ENCODE assay signal across 13 mouse cellular contexts in the genomic region with DNA sequence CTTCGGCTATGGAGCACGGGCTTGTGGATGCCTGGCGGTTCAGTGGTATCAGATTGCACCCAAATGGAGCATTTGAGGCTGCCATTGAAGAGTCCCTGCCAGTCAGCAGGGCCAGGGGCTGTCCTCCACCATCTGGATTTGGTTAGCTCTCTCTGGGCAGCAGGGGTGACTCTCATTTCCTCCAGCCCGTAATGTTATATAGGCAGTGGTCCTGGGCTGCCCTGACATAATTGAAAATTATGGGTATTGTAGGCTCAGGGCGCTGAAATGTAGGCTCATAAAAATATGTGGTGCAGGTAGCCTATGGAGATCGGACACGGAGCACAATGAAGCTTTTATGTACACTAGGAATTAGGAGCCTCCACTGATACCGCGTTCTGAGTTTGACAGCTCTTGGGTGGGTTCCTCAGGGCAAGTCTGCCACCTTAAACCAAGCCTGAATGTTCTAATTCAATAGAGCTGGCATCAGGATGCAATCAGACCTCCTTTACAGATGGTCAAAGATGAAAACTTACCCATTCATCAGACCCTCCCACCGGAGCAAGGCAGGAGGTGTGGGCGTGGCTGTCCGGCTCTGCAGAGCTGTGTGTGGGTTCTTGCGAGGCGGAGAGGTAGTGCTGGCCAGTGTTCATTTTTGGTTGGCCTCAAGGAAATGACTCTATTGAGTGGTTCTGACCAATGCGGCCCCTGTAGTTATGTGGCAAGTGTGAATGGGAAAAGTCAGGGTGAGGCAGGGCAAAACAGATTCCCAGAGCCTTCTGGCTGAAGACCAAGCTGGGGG.
DNase-seq lines count a peak whose midpoint lies in the region; ATAC-seq lines count a peak whose summit lies in the region.
"Had no signal": no experiment of that assay in that cellular context is flagged by ENCODE, and none has a peak within 500 bp of the region (broad histone marks: within the 10 kb centered on the region; RNA-seq: fewer than 3 reads in every experiment).

No protein-coding gene starts in this region.

- DNase-seq in heart, postnatal 10 days = no peak
- DNase-seq in neural tube, embryonic 10.5 days (ENCODE audit: extremely low spot score, low spot score) = peak; percentile 63
- peak; percentile 83 for DNase-seq in limb, embryonic 10.5 days (ENCODE audit: low spot score)
- no peak for DNase-seq in cerebellum, adult 18-20 months
- DNase-seq: cerebellum, postnatal 25 days; lung, postnatal 10 days; midbrain, embryonic 14.5 days; right cerebral cortex, postnatal 14 days had no signal

- H3K36me3 ChIP-seq in heart, embryonic 11.5 days (ENCODE audit: control insufficient read depth, insufficient read depth, low read length) = no peaks in the 10 kb centered on the region
- H3K36me3 ChIP-seq in neural tube, embryonic 15.5 days = no peaks in the 10 kb centered on the region
- H3K36me3 ChIP-seq in limb, embryonic 10.5 days = peaks cover 31% of the 10 kb centered on the region
- H3K36me3 ChIP-seq in intestine, embryonic 16.5 days (ENCODE audit: control insufficient read depth, insufficient read depth, low read length) = 0 out of 2 replicates have a peak, but pooled peaks cover 6% of the 10 kb centered on the region

- no peak for ATAC-seq in heart, embryonic 11.5 days (replicated peaks; ENCODE audit: insufficient number of reproducible peaks, low FRiP score, low TSS enrichment)
- no peak for ATAC-seq in neural tube, embryonic 15.5 days (ENCODE audit: low FRiP score)
- no peak for ATAC-seq in intestine, embryonic 16.5 days
- ATAC-seq: intestine, postnatal 0 days had no signal

- peaks cover 19% of the 10 kb centered on the region for H3K4me1 ChIP-seq in heart, embryonic 11.5 days (ENCODE audit: control insufficient read depth, insufficient read depth, low read length)
- H3K4me1 ChIP-seq in neural tube, embryonic 15.5 days = peaks cover 11% of the 10 kb centered on the region; the same call in 1 of the 2 replicates
- peaks cover 78% of the 10 kb centered on the region for H3K4me1 ChIP-seq in limb, embryonic 10.5 days
- peaks cover 13% of the 10 kb centered on the region for H3K4me1 ChIP-seq in intestine, embryonic 16.5 days (ENCODE audit: control insufficient read depth, insufficient read depth, low read length)

- H3K4me3 ChIP-seq in heart, embryonic 11.5 days (ENCODE audit: low read depth, low read length) = no peak overlapping the region
- H3K4me3 ChIP-seq in neural tube, embryonic 15.5 days (replicated peaks) = no peak overlapping the region
- peak overlapping the region; percentile 27 for H3K4me3 ChIP-seq in limb, embryonic 10.5 days
- H3K4me3 ChIP-seq in intestine, embryonic 16.5 days (ENCODE audit: low read length) = no peak overlapping the region
- H3K4me3 ChIP-seq: heart, embryonic 12.5 days had no signal

- WGBS in heart, embryonic 11.5 days (ENCODE audit: insufficient replicate concordance) = 66% methylated on average over 15 of the region's 15 CpGs
- WGBS in neural tube, embryonic 15.5 days = 68% methylated on average over 15 of the region's 15 CpGs
- WGBS in limb, embryonic 10.5 days = 18% methylated on average over 15 of the region's 15 CpGs
- WGBS in intestine, embryonic 16.5 days = 60% methylated on average over 15 of the region's 15 CpGs

- 0 out of 2 replicates have a peak overlapping the region, but pooled peaks have one; percentile 14 for H3K4me2 ChIP-seq in heart, embryonic 11.5 days
- H3K4me2 ChIP-seq in neural tube, embryonic 15.5 days = no peak overlapping the region
- no peak overlapping the region for H3K4me2 ChIP-seq in intestine, embryonic 16.5 days (ENCODE audit: low read depth, low read length)
- H3K4me2 ChIP-seq: heart, embryonic 12.5 days had no signal

- intact Hi-C loops in heart, postnatal 10 days (cut with DNase I) = no loop called here

- H3K27me3 ChIP-seq in heart, embryonic 11.5 days (ENCODE audit: control insufficient read depth, insufficient read depth, low read length) = no peaks in the 10 kb centered on the region
- H3K27me3 ChIP-seq in neural tube, embryonic 15.5 days (replicated peaks) = no peaks in the 10 kb centered on the region
- no peaks in the 10 kb centered on the region for H3K27me3 ChIP-seq in limb, embryonic 10.5 days (ENCODE audit: low read depth, poor library complexity, severe bottlenecking)
- no peaks in the 10 kb centered on the region for H3K27me3 ChIP-seq in intestine, embryonic 16.5 days (replicated peaks; ENCODE audit: control insufficient read depth, insufficient read depth, low read length)
- H3K27me3 ChIP-seq: heart, embryonic 12.5 days had no signal

- no peak overlapping the region for H3K27ac ChIP-seq in heart, embryonic 11.5 days (ENCODE audit: low read depth, low read length)
- H3K27ac ChIP-seq in neural tube, embryonic 15.5 days (replicated peaks) = no peak overlapping the region
- H3K27ac ChIP-seq in limb, embryonic 10.5 days = peak overlapping the region; percentile 77
- no peak overlapping the region for H3K27ac ChIP-seq in intestine, embryonic 16.5 days (ENCODE audit: low read length)

- H3K9me3 ChIP-seq in heart, embryonic 11.5 days (replicated peaks; ENCODE audit: control insufficient read depth, low read length) = no peaks in the 10 kb centered on the region
- H3K9me3 ChIP-seq in neural tube, embryonic 15.5 days (replicated peaks) = no peaks in the 10 kb centered on the region
- no peaks in the 10 kb centered on the region for H3K9me3 ChIP-seq in limb, embryonic 10.5 days (replicated peaks)
- H3K9me3 ChIP-seq in intestine, embryonic 16.5 days (ENCODE audit: control insufficient read depth, low read length) = no peaks in the 10 kb centered on the region
- H3K9me3 ChIP-seq: heart, embryonic 12.5 days had no signal

- no peak overlapping the region for H3K9ac ChIP-seq in heart, embryonic 11.5 days (ENCODE audit: low read depth, low read length)
- H3K9ac ChIP-seq in neural tube, embryonic 15.5 days (replicated peaks) = no peak overlapping the region
- no peak overlapping the region for H3K9ac ChIP-seq in intestine, embryonic 16.5 days (ENCODE audit: low read depth, low read length)
- H3K9ac ChIP-seq: heart, embryonic 12.5 days had no signal

Comparison
In these comparisons a context has a peak if more than half of its experiments do, and no peak if none do; other contexts are left out.
1. DNase-seq: peak in neural tube, embryonic 10.5 days (single experiment) and limb, embryonic 10.5 days (single experiment); none in heart, postnatal 10 days (0 of 2) and cerebellum, adult 18-20 months (0 of 2).